Mouse (Mus musculus) cerebellum, adult 2 months (tissue): Measurements from ENCODE around the gene Ptdss2.

Source experiments
- CTCF ChIP-seq: fragments of 200-500 bp; IDR thresholded peaks from 2 replicates; pipeline ENCODE4 v1.5.1; 2011; ENCODE audit warnings: low read depth, mild to moderate bottlenecking, control low read depth, low read length, moderate library complexity, borderline replicate concordance; ENCODE audit not compliant: insufficient read depth
- POLR2A ChIP-seq: fragments of 200-500 bp; IDR thresholded peaks from 2 replicates; pipeline ENCODE4 v1.6.1; 2011; ENCODE audit warnings: low read length, control low read depth, borderline replicate concordance; ENCODE audit not compliant: insufficient read depth

GRCm38 (mm10) chr7:141188733-141189132, 66.6 kb downstream of the Ptdss2 start:
- TF ChIP-seq CTCF: no peak
- TF ChIP-seq POLR2A: no peak
